Mouse (Mus musculus) ES-Bruce4 (cell line): Measurements from ENCODE around the gene Bcorl1. TPM values are rescaled to one million over a fixed set of nuclear protein-coding genes. Genes with fewer than 3 reads are reported as not detected.

Source experiments
- H3K27ac ChIP-seq: 2 replicates; pipeline ENCODE4 v1.5.1; 2012; ENCODE audit warnings: low read length, inconsistent platforms; ENCODE audit not compliant: insufficient read depth
- H3K27me3 ChIP-seq: 2 replicates; pipeline ENCODE4 v1.6.1; 2012; ENCODE audit warnings: mild to moderate bottlenecking, low read length, inconsistent platforms; ENCODE audit not compliant: control insufficient read depth, poor library complexity, insufficient read depth, severe bottlenecking
- H3K36me3 ChIP-seq: 2 replicates; pipeline ENCODE4 v1.6.1; 2012; ENCODE audit warnings: inconsistent platforms, mild to moderate bottlenecking, low read length, moderate library complexity; ENCODE audit not compliant: control insufficient read depth, poor library complexity, insufficient read depth, severe bottlenecking
- H3K4me1 ChIP-seq: one replicate; pipeline ENCODE4 v1.8.1; 2011; ENCODE audit warnings: low read length; ENCODE audit not compliant: control insufficient read depth, insufficient read depth
- H3K4me3 ChIP-seq: 2 replicates; pipeline ENCODE4 v1.5.1; 2011; ENCODE audit warnings: low read depth, mild to moderate bottlenecking, low read length
- H3K9ac ChIP-seq: 2 replicates; pipeline ENCODE4 v1.6.1; 2012; ENCODE audit warnings: low read depth, mild to moderate bottlenecking, inconsistent platforms; ENCODE audit not compliant: poor library complexity, severe bottlenecking
- H3K9me3 ChIP-seq: replicated peaks from 2 replicates; pipeline ENCODE4 v1.6.1; 2012; ENCODE audit warnings: mild to moderate bottlenecking, low read length, inconsistent platforms; ENCODE audit not compliant: control insufficient read depth, poor library complexity, insufficient read depth, severe bottlenecking
- CTCF ChIP-seq: IDR thresholded peaks from one replicate; pipeline ENCODE4 v1.8.1; 2011; ENCODE audit warnings: low read depth, low read length
- EP300 ChIP-seq: IDR thresholded peaks from 2 replicates; pipeline ENCODE4 v1.6.1; 2011; ENCODE audit warnings: low read depth, low read length; ENCODE audit not compliant: insufficient read depth
- POLR2A ChIP-seq: IDR thresholded peaks from one replicate; pipeline ENCODE4 v1.8.1; 2011; ENCODE audit warnings: low read length; ENCODE audit not compliant: insufficient read depth
- polyA plus RNA-seq: library from polyadenylated mRNA; stranded (reverse); fragments of >200 nt; gene quantifications from 2 replicates; pipeline ENCODE4 v1.2.4, GENCODE M21; 2011; ENCODE audit warnings: low read depth; ENCODE audit not compliant: missing spikeins, insufficient read depth, insufficient read length

Gene Bcorl1
- polyA plus RNA-seq, 1 experiment, result 11.3 TPM

DNA sequence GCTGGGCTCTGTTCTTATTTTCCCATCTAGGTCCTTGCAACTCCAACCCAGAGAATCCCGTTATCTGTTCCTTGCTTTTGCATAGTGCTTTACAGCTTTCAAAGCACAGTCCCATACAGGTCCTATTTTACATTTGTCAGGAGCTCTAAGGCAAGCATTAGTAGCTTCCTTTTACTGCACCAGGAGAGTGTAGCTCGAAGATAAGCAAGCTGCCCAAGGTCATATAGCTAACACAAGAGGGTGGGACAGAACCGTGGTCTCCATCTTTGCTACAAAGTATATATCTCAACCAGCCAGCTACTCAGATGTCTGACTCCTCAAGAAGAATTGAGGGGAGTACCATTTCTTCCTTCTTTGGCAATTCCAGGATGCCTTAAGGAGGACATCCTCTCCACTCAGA, 23.7 kb upstream of the Bcorl1 start:
- Histone ChIP-seq H3K4me3 (no peak overlapping the region), H3K4me1 (peaks cover 1% of the 10 kb centered on the region), H3K9ac (no peak overlapping the region), H3K27me3 (no peaks in the 10 kb centered on the region), H3K27ac (no peak overlapping the region), H3K9me3 (no peaks in the 10 kb centered on the region), H3K36me3 (no peaks in the 10 kb centered on the region)
- no peak for TF ChIP-seq POLR2A
- no peak for TF ChIP-seq CTCF
- no peak for TF ChIP-seq EP300

DNA sequence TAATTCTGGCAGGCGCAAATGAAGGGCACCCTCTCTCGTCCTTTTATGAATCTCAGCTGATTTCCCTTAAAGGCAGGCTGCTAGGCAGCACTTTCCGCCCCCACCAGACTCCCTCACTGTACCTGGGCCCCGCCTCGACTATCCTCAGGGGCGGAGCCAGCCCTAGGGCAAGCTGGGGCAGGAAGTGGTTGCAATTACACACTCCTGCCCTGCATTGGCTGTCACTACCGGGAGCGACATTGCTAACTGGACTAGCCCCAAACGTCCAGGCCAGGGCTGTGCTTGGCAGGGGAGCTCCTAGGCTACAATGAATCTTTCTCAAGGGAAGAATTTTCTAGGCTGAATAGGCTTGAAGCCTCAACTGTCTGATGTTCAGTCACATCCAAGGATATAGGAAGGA, 23.0 kb upstream of the Bcorl1 start:
- H3K4me1 ChIP-seq, result peaks cover 1% of the 10 kb centered on the region
- no peak overlapping the region for H3K27ac ChIP-seq
- no peak for TF ChIP-seq POLR2A
- 0 out of 2 replicates have a peak, but pooled peaks have one; percentile 29 for TF ChIP-seq EP300
- TF ChIP-seq CTCF, result no peak
- no peak overlapping the region for H3K9ac ChIP-seq
- no peaks in the 10 kb centered on the region for H3K9me3 ChIP-seq
- H3K27me3 ChIP-seq, result no peaks in the 10 kb centered on the region
- H3K36me3 ChIP-seq, result no peaks in the 10 kb centered on the region
- H3K4me3 ChIP-seq, result no peak overlapping the region; the same call in 1 of the 2 replicates

DNA sequence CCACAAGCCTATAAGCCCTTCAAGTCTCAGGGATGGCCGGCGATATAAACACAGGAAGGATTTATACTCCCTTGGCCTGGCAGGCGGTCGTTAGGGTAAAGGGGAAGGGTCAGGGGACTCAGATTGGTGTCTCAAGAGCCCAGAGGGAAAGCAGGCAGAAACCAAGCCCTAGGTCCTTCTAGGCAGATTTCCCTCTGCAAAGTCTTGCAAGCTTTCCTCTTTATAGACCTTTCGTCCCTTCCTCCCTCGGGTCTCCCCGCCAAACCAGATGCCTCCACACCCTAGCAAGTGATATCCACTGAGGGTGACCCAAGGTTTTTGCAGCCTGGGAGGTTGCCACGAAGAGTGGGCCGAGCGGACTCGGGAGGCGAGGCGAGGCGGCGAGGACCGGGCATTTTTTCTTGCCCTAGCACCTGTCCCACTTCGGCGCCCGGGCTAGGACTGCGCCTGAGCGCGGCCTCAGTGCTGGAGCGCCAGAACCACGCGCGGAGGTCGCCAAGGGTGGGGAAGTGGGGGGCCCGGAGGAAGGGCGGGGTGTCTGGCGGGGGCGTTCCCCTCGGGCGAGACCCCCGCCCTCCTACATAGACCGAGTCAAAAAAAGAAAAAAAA, 613 bp upstream of the Bcorl1 start:
- Histone ChIP-seq H3K4me1 (no peaks in the 10 kb centered on the region), H3K4me3 (peak overlapping the region; percentile 66), H3K27ac (no peak overlapping the region), H3K27me3 (peaks cover 4% of the 10 kb centered on the region), H3K36me3 (no peaks in the 10 kb centered on the region), H3K9ac (peak overlapping the region; percentile 75), H3K9me3 (no peaks in the 10 kb centered on the region)
- TF ChIP-seq EP300 (no peak), CTCF (no peak), POLR2A (no peak)

DNA sequence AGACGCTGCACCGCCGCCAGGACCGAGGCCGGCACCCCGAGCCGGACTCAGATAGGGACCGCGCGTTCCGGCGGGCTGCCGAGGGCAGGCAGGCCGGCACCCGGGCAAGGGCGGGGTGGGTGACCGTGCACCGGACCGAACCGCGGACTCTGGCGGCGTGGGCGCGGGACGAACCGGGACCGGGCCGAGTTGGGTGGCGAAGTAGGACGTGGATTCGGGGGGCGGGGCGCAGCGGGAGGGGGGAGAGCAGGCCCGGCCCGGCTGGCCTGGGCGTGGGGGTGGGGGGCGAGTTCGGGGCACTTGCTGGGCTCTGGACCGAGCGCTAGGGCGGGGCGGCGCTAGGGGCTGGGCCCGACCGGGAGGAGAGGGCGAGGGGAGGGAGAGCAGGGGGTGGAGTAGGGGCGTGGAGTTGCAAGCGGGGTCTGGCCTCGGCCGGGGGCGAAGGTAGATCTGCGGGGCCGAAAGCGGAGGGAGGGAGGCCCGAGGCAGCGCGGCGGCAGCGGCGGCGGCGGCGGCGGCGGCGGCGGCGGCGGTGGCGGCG, 533 bp downstream of the Bcorl1 start:
- H3K27ac ChIP-seq, result no peak overlapping the region
- TF ChIP-seq POLR2A (no peak), CTCF (no peak), EP300 (no peak)

DNA sequence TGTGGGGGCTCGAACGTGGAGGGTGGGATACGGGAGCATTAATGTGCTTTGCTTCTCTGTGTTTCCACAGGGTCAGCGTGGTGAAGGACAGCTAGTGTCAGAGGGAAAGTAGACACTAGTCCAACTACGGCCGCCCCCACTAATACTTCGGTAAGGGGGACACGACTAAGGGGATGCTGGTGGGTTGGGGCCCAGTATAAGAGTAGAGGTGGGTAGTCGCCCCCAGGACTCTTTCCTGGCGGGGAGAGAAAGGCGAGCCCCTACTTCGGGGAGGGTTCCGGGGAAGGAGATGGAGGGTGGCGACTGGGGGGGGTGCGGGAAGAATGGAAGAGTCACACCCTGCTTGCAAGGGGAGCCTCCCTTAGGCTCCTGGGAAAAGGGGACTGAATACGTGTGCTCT, 1.6 kb downstream of the Bcorl1 start:
- peak overlapping the region; percentile 64 for H3K4me3 ChIP-seq
- TF ChIP-seq EP300 (no peak), POLR2A (no peak), CTCF (no peak)
- H3K9me3 ChIP-seq, result no peaks in the 10 kb centered on the region
- no peaks in the 10 kb centered on the region for H3K4me1 ChIP-seq
- peaks cover 9% of the 10 kb centered on the region for H3K27me3 ChIP-seq
- H3K27ac ChIP-seq, result no peak overlapping the region
- H3K36me3 ChIP-seq, result no peaks in the 10 kb centered on the region
- H3K9ac ChIP-seq, result no peak overlapping the region

More for the DNA sequence above, 533 bp downstream of the Bcorl1 start:
- Histone ChIP-seq H3K36me3 (no peaks in the 10 kb centered on the region), H3K9ac (peak overlapping the region; percentile 75), H3K4me3 (peak overlapping the region; percentile 69), H3K4me1 (no peaks in the 10 kb centered on the region), H3K9me3 (no peaks in the 10 kb centered on the region), H3K27me3 (peaks cover 7% of the 10 kb centered on the region)

DNA sequence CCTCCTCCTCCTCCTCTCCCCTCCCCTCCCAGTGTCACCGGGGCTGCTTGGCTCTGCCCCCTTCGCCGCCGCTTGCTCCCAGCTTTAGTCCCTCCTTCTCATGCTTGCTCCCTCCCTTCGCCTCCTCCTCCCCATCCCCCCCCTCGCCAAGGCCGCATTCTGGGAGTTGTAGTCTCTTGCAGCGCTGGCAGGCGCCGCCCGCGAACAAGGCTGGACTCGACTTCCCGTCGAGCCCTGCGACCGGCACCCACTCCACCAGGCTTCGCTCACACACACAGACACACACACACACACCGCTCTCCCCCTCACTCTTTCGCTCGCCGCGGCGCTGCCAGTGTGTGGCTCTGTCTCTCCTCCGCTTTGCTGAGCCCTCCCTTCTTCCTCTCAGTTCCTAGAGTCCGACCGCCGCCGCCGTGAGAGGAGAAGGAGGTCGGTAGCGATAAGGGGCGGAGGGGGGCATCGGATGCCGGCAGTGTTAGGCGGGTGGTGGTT, 2.3 kb downstream of the Bcorl1 start:
- peak overlapping the region; percentile 90 for H3K9ac ChIP-seq
- no peaks in the 10 kb centered on the region for H3K36me3 ChIP-seq
- H3K27me3 ChIP-seq, result peaks cover 9% of the 10 kb centered on the region
- peak overlapping the region; percentile 74 for H3K4me3 ChIP-seq
- TF ChIP-seq CTCF (no peak), EP300 (no peak), POLR2A (no peak)
- H3K27ac ChIP-seq, result no peak overlapping the region
- no peaks in the 10 kb centered on the region for H3K4me1 ChIP-seq
- H3K9me3 ChIP-seq, result no peaks in the 10 kb centered on the region
